In genomic region chr7:70429326-70429725, GRCm38 (mm10) we compare ENCODE assay signal across 16 mouse cellular contexts.
DNase-seq lines count a peak whose midpoint lies in the region; ATAC-seq lines count a peak whose summit lies in the region.
"Had no signal": no experiment of that assay in that cellular context is flagged by ENCODE, and none has a peak within 500 bp of the region (broad histone marks: within the 10 kb centered on the region; RNA-seq: fewer than 3 reads in every experiment).

No protein-coding gene starts in this region.

- no peak overlapping the region for H3K4me2 ChIP-seq in limb, embryonic 15.5 days
- no peak overlapping the region for H3K4me2 ChIP-seq in intestine, embryonic 14.5 days (ENCODE audit: low read length)
- no peak overlapping the region for H3K4me2 ChIP-seq in stomach, embryonic 16.5 days (ENCODE audit: low read depth, low read length)
- H3K4me2 ChIP-seq: embryonic facial prominence, embryonic 15.5 days; forebrain, embryonic 12.5 days; neural tube, embryonic 13.5 days had no signal

- intact Hi-C loops in left cerebral cortex, postnatal 14 days (cut with DNase I), result no loop called here

- no peaks in the 10 kb centered on the region for H3K36me3 ChIP-seq in limb, embryonic 15.5 days
- no peaks in the 10 kb centered on the region for H3K36me3 ChIP-seq in limb, embryonic 10.5 days
- no peaks in the 10 kb centered on the region for H3K36me3 ChIP-seq in intestine, embryonic 14.5 days (ENCODE audit: control insufficient read depth, insufficient read depth, low read length)
- no peaks in the 10 kb centered on the region for H3K36me3 ChIP-seq in stomach, embryonic 16.5 days (ENCODE audit: control insufficient read depth, insufficient read depth, low read length)
- H3K36me3 ChIP-seq: embryonic facial prominence, embryonic 15.5 days; forebrain, embryonic 12.5 days; heart, embryonic 10.5 days; neural tube, embryonic 13.5 days had no signal

- H3K9me3 ChIP-seq in limb, embryonic 15.5 days, result no peaks in the 10 kb centered on the region
- no peaks in the 10 kb centered on the region for H3K9me3 ChIP-seq in limb, embryonic 10.5 days (replicated peaks)
- H3K9me3 ChIP-seq in intestine, embryonic 14.5 days (ENCODE audit: control insufficient read depth, low read length), result no peaks in the 10 kb centered on the region
- no peaks in the 10 kb centered on the region for H3K9me3 ChIP-seq in stomach, embryonic 16.5 days (replicated peaks; ENCODE audit: control insufficient read depth, low read length)
- H3K9me3 ChIP-seq: embryonic facial prominence, embryonic 15.5 days; forebrain, embryonic 12.5 days; heart, embryonic 10.5 days; neural tube, embryonic 13.5 days had no signal

- H3K27ac ChIP-seq in limb, embryonic 15.5 days, result no peak overlapping the region
- no peak overlapping the region for H3K27ac ChIP-seq in limb, embryonic 10.5 days
- H3K27ac ChIP-seq in intestine, embryonic 14.5 days (ENCODE audit: low read depth), result no peak overlapping the region
- no peak overlapping the region for H3K27ac ChIP-seq in stomach, embryonic 16.5 days (ENCODE audit: low read length)
- H3K27ac ChIP-seq: embryonic facial prominence, embryonic 15.5 days; forebrain, embryonic 12.5 days; heart, embryonic 10.5 days; left cerebral cortex, adult 2 months; neural tube, embryonic 13.5 days had no signal

- 35% methylated on average over 2 of the region's 2 CpGs for WGBS in limb, embryonic 15.5 days
- WGBS in limb, embryonic 10.5 days, result 37% methylated on average over 2 of the region's 2 CpGs
- WGBS in intestine, embryonic 14.5 days, result 26% methylated on average over 2 of the region's 2 CpGs
- WGBS in stomach, embryonic 16.5 days, result 33% methylated on average over 2 of the region's 2 CpGs

- no peak overlapping the region for H3K9ac ChIP-seq in limb, embryonic 15.5 days
- no peak overlapping the region for H3K9ac ChIP-seq in intestine, embryonic 14.5 days (ENCODE audit: low read length)
- no peak overlapping the region for H3K9ac ChIP-seq in stomach, embryonic 16.5 days (ENCODE audit: low read length)
- H3K9ac ChIP-seq: embryonic facial prominence, embryonic 15.5 days; forebrain, embryonic 12.5 days; liver, postnatal 0 days; neural tube, embryonic 13.5 days had no signal

- ATAC-seq in limb, embryonic 15.5 days (ENCODE audit: insufficient number of reproducible peaks, low FRiP score, low TSS enrichment, low read depth), result 0 out of 2 replicates have a peak, but pooled peaks have one; percentile 30
- ATAC-seq in intestine, embryonic 14.5 days (replicated peaks; ENCODE audit: low FRiP score, low TSS enrichment, low read depth), result peak; percentile 77
- peak; percentile 88 for ATAC-seq in stomach, embryonic 16.5 days (ENCODE audit: insufficient read depth, low FRiP score)
- ATAC-seq: liver, postnatal 0 days had no signal

- H3K27me3 ChIP-seq in limb, embryonic 15.5 days, result no peaks in the 10 kb centered on the region
- H3K27me3 ChIP-seq in limb, embryonic 10.5 days (ENCODE audit: low read depth, poor library complexity, severe bottlenecking), result no peaks in the 10 kb centered on the region
- H3K27me3 ChIP-seq in intestine, embryonic 14.5 days (replicated peaks; ENCODE audit: control insufficient read depth, insufficient read depth, low read length), result no peaks in the 10 kb centered on the region
- no peaks in the 10 kb centered on the region for H3K27me3 ChIP-seq in stomach, embryonic 16.5 days (ENCODE audit: control insufficient read depth, insufficient read depth, low read length)
- H3K27me3 ChIP-seq: forebrain, embryonic 12.5 days; neural tube, embryonic 13.5 days had no signal

- H3K4me3 ChIP-seq in limb, embryonic 15.5 days, result no peak overlapping the region
- H3K4me3 ChIP-seq in limb, embryonic 10.5 days, result no peak overlapping the region
- no peak overlapping the region for H3K4me3 ChIP-seq in intestine, embryonic 14.5 days (ENCODE audit: low read depth, low read length)
- H3K4me3 ChIP-seq in stomach, embryonic 16.5 days (replicated peaks; ENCODE audit: low read length), result no peak overlapping the region
- H3K4me3 ChIP-seq: embryonic facial prominence, embryonic 15.5 days; forebrain, embryonic 12.5 days; heart, embryonic 10.5 days; left cerebral cortex, adult 2 months; neural tube, embryonic 13.5 days had no signal

- no peak for DNase-seq in limb, embryonic 10.5 days (ENCODE audit: low spot score)
- peak; percentile 72 for DNase-seq in NIH3T3 (ENCODE audit: low read depth)
- DNase-seq in intestine, embryonic 14.5 days (ENCODE audit: low spot score), result no peak
- no peak for DNase-seq in layer of hippocampus, adult 9-11 months
- DNase-seq in left cerebral cortex, postnatal 14 days (ENCODE audit: low spot score in 2 of 2), result no peak
- DNase-seq: cerebellum, postnatal 25 days; gastrocnemius, postnatal 36 days; liver, postnatal 0 days; thymus, postnatal 36 days had no signal

- H3K4me1 ChIP-seq in limb, embryonic 15.5 days, result no peaks in the 10 kb centered on the region
- peaks cover 20% of the 10 kb centered on the region for H3K4me1 ChIP-seq in limb, embryonic 10.5 days
- H3K4me1 ChIP-seq in intestine, embryonic 14.5 days (replicated peaks; ENCODE audit: control insufficient read depth, insufficient read depth, low read length), result peaks cover 13% of the 10 kb centered on the region
- H3K4me1 ChIP-seq in stomach, embryonic 16.5 days (ENCODE audit: control insufficient read depth, insufficient read depth, low read length), result peaks cover 8% of the 10 kb centered on the region; the same call in 1 of the 2 replicates
- H3K4me1 ChIP-seq: forebrain, embryonic 12.5 days had no signal

Comparison
In these comparisons a context has a peak if more than half of its experiments do, and no peak if none do; other contexts are left out.
1. ATAC-seq: peak in every context shown above with its lines; median percentile 88 in stomach, embryonic 16.5 days; 77 in intestine, embryonic 14.5 days; 30 in limb, embryonic 15.5 days.